Mouse (Mus musculus) heart, adult 2 months (tissue): ENCODE measurements around the gene Gfral. TPM values are rescaled to one million over a fixed set of nuclear protein-coding genes. Genes with fewer than 3 reads are reported as not detected.

Experiments
- DNase-seq, 2 experiments: peaks; one replicate each; pipeline ENCODE4 v3.0.0; 2021
- H3K27ac ChIP-seq: fragments of 200-600 bp; 2 replicates; pipeline ENCODE4 v1.8.1; 2022
- H3K27me3 ChIP-seq: fragments of 200-500 bp; 2 replicates; pipeline ENCODE4 v1.6.1; 2012; ENCODE audit warnings: mild to moderate bottlenecking, low read length, inconsistent platforms, mixed read lengths; ENCODE audit not compliant: control insufficient read depth, insufficient read depth
- H3K36me3 ChIP-seq: fragments of 200-500 bp; 2 replicates; pipeline ENCODE4 v1.6.1; 2012; ENCODE audit warnings: low read length, inconsistent platforms; ENCODE audit not compliant: control insufficient read depth, insufficient read depth
- H3K4me1 ChIP-seq: fragments of 200-500 bp; 2 replicates; pipeline ENCODE4 v1.6.1; 2011; ENCODE audit warnings: low read length; ENCODE audit not compliant: control insufficient read depth, insufficient read depth
- H3K4me3 ChIP-seq: fragments of 200-600 bp; 2 replicates; pipeline ENCODE4 v1.8.1; 2022
- H3K79me2 ChIP-seq: fragments of 200-500 bp; replicated peaks from 2 replicates; pipeline ENCODE4 v1.6.1; 2012; ENCODE audit warnings: mild to moderate bottlenecking, inconsistent platforms, low read length, moderate library complexity, mixed read lengths; ENCODE audit not compliant: control insufficient read depth, insufficient read depth
- H3K9ac ChIP-seq: fragments of 200-500 bp; 2 replicates; pipeline ENCODE4 v1.6.1; 2012; ENCODE audit warnings: low read depth, mild to moderate bottlenecking, control low read depth, inconsistent platforms, low read length, mixed read lengths
- CTCF ChIP-seq: fragments of 200-600 bp; IDR thresholded peaks from 2 replicates; pipeline ENCODE4 v1.8.1; 2022; ENCODE audit warnings: antibody characterized with exemption, mild to moderate bottlenecking, moderate library complexity
- EP300 ChIP-seq: fragments of 200-500 bp; IDR thresholded peaks from 2 replicates; pipeline ENCODE4 v1.6.1; 2011; ENCODE audit warnings: low read depth, low read length, control low read depth; ENCODE audit not compliant: insufficient read depth
- POLR2A ChIP-seq: fragments of 200-500 bp; IDR thresholded peaks from 2 replicates; pipeline ENCODE4 v1.6.1; 2011; ENCODE audit warnings: mild to moderate bottlenecking, low read depth, low read length, control low read depth; ENCODE audit not compliant: insufficient read depth
- WGBS: fragments of 180-500 bp; shearing (Covaris S2); methylation state at CpG from one replicate; pipeline ENCODE4 v1.1.7; 2018; 5-methylcytosine and 5-hydroxymethylcytosine counted together
- intact Hi-C: fragments of 180-260 bp; cut with DNase I; formaldehyde crosslinking; loops from one replicate; pipeline ENCODE4 v1.15.1; 2025
- long read RNA-seq: library from polyadenylated mRNA; stranded (forward); transcript quantifications from one replicate; pipeline ENCODE4 v2.0.0, GENCODE M21; 2021
- polyA plus RNA-seq: library from polyadenylated mRNA; depleted of rRNA; stranded (reverse); fragments of >200 nt; gene quantifications from 2 replicates; pipeline ENCODE4 v1.2.3, GENCODE M21; 2012; rRNA removed
- total RNA-seq, 2 experiments: library from RNA; stranded (reverse); gene quantifications; 2 replicates each; pipeline ENCODE4 v1.2.3; 2021

The Gfral gene
- total RNA-seq (not detected), polyA plus RNA-seq (not detected in 2 replicates)
- long read RNA-seq, result 0 reads

DNA sequence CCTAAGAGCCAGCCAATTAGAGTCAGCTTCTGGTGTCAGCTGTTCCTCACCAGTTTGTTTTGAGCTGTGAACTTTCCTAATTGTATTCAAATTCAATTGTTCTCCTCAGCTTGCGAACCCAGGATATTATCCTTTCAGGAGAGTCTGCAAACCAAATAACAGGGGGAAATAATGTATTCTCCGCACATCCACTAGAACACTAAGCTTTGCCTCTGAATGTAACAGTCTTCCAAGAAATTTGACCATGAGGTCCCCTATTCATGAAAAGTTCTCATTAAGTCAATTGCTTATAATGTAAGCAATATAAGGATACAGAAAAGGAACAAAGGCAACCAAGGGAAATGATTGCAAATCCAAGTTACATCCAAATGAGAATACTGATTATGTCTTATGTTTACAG lies at the start of gene Gfral:
TSS of gene Gfral (minus strand) at position 101 of the 400 bp plus-strand sequence.
- H3K4me3 ChIP-seq, result no peak within 1 kb of the TSS
- intact Hi-C loops, result no loop called here
- H3K4me1 ChIP-seq, result no peaks in the 10 kb centered on the region
- 80% methylated on average over 2 of the region's 2 CpGs for WGBS
- H3K9ac ChIP-seq, result no peak within 1 kb of the TSS
- H3K27me3 ChIP-seq, result no peaks in the 10 kb centered on the region
- H3K79me2 ChIP-seq, result no peaks in the 10 kb centered on the region
- TF ChIP-seq POLR2A (no peak), EP300 (no peak), CTCF (no peak)
- no peaks in the 10 kb centered on the region for H3K36me3 ChIP-seq
- H3K27ac ChIP-seq, result no peak within 1 kb of the TSS
- no peak for DNase-seq

DNA sequence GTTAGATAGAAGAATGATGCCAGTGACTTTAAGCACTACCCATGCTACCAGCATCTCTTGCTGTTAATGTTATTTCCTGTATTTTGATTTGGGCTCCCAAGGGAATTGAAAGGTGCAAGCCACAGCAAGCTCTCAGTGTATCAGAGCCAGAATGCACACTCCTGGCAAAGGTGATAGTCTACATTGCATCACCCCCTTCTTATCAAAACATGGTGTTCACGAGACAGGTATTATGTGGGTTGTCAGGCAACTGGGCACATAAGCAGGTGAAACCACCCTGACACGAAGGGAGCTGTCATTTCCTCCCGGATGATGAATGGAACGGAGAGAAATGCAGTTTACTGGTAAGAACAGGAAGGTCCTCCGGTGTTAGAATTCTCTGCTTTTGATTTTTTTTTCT lies 44.3 kb upstream of the Gfral start:
- H3K4me1 ChIP-seq, result no peaks in the 10 kb centered on the region
- no peaks in the 10 kb centered on the region for H3K36me3 ChIP-seq
- H3K27ac ChIP-seq, result no peak overlapping the region
- 51% methylated on average over 5 of the region's 5 CpGs for WGBS
- no peak for DNase-seq
- H3K79me2 ChIP-seq, result no peaks in the 10 kb centered on the region
- H3K4me3 ChIP-seq, result no peak overlapping the region
- no peak overlapping the region for H3K9ac ChIP-seq
- intact Hi-C loops, result no loop called here
- TF ChIP-seq EP300 (no peak), POLR2A (no peak), CTCF (no peak)
- no peaks in the 10 kb centered on the region for H3K27me3 ChIP-seq

DNA sequence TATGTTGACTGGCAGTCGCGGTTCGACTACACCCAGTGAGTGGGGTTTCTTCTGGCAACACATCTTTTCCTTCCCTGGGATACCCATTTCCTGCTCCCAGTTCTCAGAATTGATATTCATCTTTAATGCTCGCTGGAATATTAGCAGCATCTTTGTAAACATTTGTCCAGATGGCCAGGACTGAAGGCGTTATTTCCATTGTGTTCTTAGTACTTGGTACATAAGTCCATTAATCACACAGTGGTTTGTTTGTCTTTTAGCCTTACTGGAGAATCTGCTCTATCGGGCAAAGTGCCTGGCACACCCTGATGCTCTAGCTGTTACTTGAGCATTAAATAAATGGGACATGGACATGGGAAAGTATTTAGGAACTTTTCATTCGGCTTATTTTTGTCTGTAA lies 39.1 kb upstream of the Gfral start:
- Histone ChIP-seq H3K79me2 (no peaks in the 10 kb centered on the region), H3K4me1 (no peaks in the 10 kb centered on the region), H3K27me3 (no peaks in the 10 kb centered on the region), H3K9ac (no peak overlapping the region), H3K4me3 (no peak overlapping the region), H3K36me3 (no peaks in the 10 kb centered on the region), H3K27ac (no peak overlapping the region)
- no peak for DNase-seq
- WGBS, result 77% methylated on average over 7 of the region's 7 CpGs
- TF ChIP-seq CTCF (no peak), EP300 (no peak), POLR2A (no peak)
- intact Hi-C loops, result no loop called here

DNA sequence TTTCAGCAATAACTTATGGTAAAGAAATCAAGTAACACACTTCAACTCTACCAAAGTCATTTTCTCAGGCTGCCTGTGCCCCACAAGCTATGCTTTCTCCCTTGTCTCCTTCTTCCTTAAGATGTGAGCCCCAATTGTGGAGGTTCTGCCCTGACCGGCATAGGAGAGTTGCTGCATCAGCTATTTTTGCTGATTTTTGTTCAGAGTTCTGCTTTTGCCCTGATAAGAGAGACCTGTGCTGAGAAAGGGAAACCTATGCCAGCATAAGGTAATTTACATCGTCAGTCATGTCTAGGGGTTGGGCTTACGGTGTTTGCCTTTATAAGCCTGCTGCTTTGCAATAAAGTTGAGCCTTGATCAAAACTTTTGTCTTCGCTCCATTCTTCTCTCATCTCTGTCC lies 38.7 kb upstream of the Gfral start:
- H3K36me3 ChIP-seq, result no peaks in the 10 kb centered on the region
- H3K4me1 ChIP-seq, result no peaks in the 10 kb centered on the region
- no peaks in the 10 kb centered on the region for H3K79me2 ChIP-seq
- intact Hi-C loops, result no loop called here
- H3K27me3 ChIP-seq, result no peaks in the 10 kb centered on the region
- DNase-seq, result no peak
- 91% methylated on average over 4 of the region's 4 CpGs for WGBS
- TF ChIP-seq EP300 (no peak), CTCF (no peak), POLR2A (no peak)
- no peak overlapping the region for H3K27ac ChIP-seq
- no peak overlapping the region for H3K4me3 ChIP-seq
- no peak overlapping the region for H3K9ac ChIP-seq

DNA sequence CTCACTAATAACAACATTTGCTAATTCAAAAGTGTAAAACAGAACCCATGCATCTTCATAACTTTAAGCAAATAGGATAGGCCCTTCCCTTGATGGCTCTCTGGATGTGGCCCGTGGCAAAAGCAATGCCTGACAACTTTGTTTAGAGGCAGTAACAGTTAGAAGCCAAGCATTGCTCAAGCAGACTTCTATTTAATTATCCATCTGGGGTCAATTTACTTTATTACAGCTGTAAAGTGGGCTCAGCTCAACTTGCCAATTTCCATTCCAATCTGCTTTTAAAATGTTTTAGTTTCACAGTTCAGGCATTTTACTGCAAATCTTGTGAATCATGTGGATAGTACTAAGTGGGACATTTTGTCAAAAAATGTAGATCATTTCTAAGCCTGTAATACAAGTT lies 28.9 kb upstream of the Gfral start:
- Histone ChIP-seq H3K79me2 (no peaks in the 10 kb centered on the region), H3K4me3 (no peak overlapping the region), H3K9ac (no peak overlapping the region), H3K4me1 (no peaks in the 10 kb centered on the region), H3K36me3 (no peaks in the 10 kb centered on the region), H3K27me3 (no peaks in the 10 kb centered on the region), H3K27ac (no peak overlapping the region)
- intact Hi-C loops, result no loop called here
- TF ChIP-seq CTCF, result no peak
- TF ChIP-seq EP300, result no peak
- no peak for TF ChIP-seq POLR2A
- DNase-seq, result no peak
- WGBS, result 73% methylated on average over 1 of the region's 1 CpGs

DNA sequence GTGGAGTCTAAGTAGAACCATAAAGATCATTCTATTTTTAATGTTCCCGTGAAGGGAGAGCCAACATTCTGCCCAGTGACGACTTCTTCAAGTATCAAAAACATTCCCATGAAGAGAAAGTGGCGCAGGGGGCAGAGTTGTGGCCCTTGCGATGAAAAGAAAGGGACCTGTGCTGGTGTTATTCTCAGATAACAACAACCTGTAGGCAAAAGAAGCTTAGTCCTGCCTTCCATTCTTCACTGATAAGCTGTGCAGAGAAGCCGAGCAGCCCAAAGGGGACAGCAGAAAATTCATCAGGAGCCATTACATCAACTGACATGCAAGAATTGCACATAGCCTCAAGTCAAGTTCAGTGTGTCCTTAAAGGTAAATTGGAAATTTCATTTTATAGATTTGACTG lies 24.5 kb upstream of the Gfral start:
- Histone ChIP-seq H3K4me1 (no peaks in the 10 kb centered on the region; the same call in 1 of the 2 replicates), H3K27ac (no peak overlapping the region), H3K27me3 (peaks cover 1% of the 10 kb centered on the region; the same call in 1 of the 2 replicates), H3K9ac (no peak overlapping the region), H3K4me3 (no peak overlapping the region), H3K36me3 (no peaks in the 10 kb centered on the region), H3K79me2 (no peaks in the 10 kb centered on the region)
- TF ChIP-seq CTCF (no peak), POLR2A (no peak), EP300 (no peak)
- no peak for DNase-seq
- intact Hi-C loops, result no loop called here
- WGBS, result 57% methylated on average over 5 of the region's 5 CpGs
